Mouse (Mus musculus): ENCODE data around the gene Fbxw5. TPM values are rescaled to one million over a fixed set of nuclear protein-coding genes. Genes with fewer than 3 reads are reported as not detected.
A peak's percentile ranks its signal among the peaks of the same experiment; 100 is the strongest.

The Fbxw5 gene
- polyA plus RNA-seq, 1 experiment from 2014 or later = 94.6 TPM

DNA sequence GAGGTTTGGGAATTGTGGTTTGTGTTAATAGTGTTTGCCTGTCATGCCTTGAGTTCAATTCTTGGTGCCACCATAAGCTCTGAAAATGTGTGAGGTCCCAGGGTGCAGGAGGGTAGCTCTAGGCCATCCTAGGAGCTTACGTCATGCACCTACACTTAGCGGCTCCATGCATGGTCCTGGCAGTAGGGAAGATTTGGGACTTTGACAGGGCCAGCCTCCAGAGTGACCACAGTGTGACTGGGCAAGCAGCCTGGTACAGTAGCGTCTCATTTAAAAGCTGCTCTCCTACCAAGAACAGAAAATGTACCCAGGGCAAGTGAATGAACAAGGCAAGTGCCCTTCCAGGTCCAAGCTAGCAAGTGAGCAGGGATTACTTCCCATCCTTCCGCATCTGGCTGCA is 5.3 kb downstream of the Fbxw5 start:
- H3K27ac ChIP-seq = no peak overlapping the region
- H3K4me3 ChIP-seq = no peak overlapping the region
- no peaks in the 10 kb centered on the region for H3K9me3 ChIP-seq (replicated peaks)
- peaks cover 15% of the 10 kb centered on the region for H3K4me1 ChIP-seq
- peaks cover 41% of the 10 kb centered on the region for H3K36me3 ChIP-seq
- H3K27me3 ChIP-seq (ENCODE audit: low read depth, poor library complexity, severe bottlenecking) = no peaks in the 10 kb centered on the region
- no peak for DNase-seq (ENCODE audit: low spot score)
- 98% methylated on average over 4 of the region's 4 CpGs for WGBS

- no peak for DNase-seq (ENCODE audit: low spot score)
- H3K27me3 ChIP-seq (ENCODE audit: low read depth, poor library complexity, severe bottlenecking) = no peaks in the 10 kb centered on the region
- WGBS = 29% methylated on average over 5 of the region's 5 CpGs
- no peak overlapping the region for H3K27ac ChIP-seq
- H3K4me3 ChIP-seq = no peak overlapping the region
- peaks cover 41% of the 10 kb centered on the region for H3K36me3 ChIP-seq
- H3K9me3 ChIP-seq (replicated peaks) = no peaks in the 10 kb centered on the region
- H3K4me1 ChIP-seq = peaks cover 5% of the 10 kb centered on the region
Observed at GRCm38 (mm10) chr2:25506964-25507363, 6.4 kb downstream of the Fbxw5 start.

DNA sequence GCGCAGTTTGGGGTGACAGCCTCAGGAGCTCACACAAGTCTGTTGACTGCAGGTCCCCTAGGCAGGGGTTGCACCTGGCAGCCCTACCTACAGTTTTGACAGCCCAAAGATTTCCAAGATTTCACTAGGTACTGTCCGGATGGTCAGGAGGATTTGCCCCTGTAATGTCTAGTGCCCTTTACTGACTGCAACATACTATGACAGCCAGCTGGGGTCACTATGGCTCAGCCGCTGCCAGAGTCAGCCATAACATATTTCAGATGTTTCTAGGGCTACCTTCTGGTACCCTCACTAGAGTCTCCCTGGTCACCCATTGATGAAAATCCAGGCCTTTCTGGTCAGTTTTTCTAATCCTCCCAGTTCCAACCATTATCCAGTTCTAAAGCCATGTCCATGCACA is 9.4 kb downstream of the Fbxw5 start:
- no peak overlapping the region for H3K4me3 ChIP-seq
- DNase-seq (ENCODE audit: low spot score) = no peak
- WGBS = 75% methylated on average over 3 of the region's 3 CpGs
- H3K36me3 ChIP-seq = peaks cover 14% of the 10 kb centered on the region
- H3K4me1 ChIP-seq = 0 out of 2 replicates have a peak, but pooled peaks cover 3% of the 10 kb centered on the region
- H3K27me3 ChIP-seq (ENCODE audit: low read depth, poor library complexity, severe bottlenecking) = no peaks in the 10 kb centered on the region
- H3K9me3 ChIP-seq (replicated peaks) = no peaks in the 10 kb centered on the region
- H3K27ac ChIP-seq = no peak overlapping the region

DNA sequence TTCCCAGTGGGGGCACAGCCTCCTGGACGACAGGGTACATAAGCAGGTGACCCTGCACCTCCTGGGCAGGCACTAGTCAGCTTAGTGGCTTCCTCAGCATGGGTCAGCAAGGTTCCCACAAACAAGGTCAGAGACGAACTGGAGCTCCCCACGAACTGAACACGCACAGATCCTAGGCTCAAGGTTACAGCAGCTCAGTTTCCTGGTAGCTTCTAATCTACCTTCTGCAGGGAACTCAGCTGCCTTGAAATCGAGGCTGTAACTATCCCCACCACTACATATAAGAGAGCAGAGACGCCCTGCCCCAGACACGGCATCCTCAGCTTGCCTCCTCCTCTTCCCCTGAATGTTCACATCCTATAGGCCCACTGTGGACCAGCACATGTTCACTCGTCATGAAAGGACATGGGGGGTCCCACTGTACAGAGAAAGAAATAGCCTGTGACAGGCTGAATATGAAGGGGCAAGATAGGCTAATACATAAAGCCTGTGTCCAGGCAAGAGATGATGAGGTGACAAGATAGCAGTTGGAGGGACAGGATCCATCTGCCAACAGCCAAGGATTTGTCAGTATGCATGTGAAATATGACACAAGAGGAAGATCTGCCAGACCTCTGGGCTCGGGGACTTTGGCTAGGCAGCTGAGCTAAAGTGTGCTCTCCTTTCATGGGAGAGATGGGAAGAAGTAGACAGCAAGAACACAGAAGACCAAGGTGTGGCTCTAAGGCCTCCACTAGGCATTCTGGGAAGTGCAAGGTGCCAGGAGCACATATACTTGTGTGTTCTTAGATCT is 26.2 kb downstream of the Fbxw5 start:
- H3K9me3 ChIP-seq (replicated peaks) = no peaks in the 10 kb centered on the region
- H3K4me1 ChIP-seq = no peaks in the 10 kb centered on the region
- H3K27me3 ChIP-seq (ENCODE audit: low read depth, poor library complexity, severe bottlenecking) = no peaks in the 10 kb centered on the region
- 89% methylated on average over 9 of the region's 9 CpGs for WGBS
- DNase-seq (ENCODE audit: low spot score) = no peak
- H3K36me3 ChIP-seq = peaks cover 98% of the 10 kb centered on the region
- H3K4me3 ChIP-seq = no peak overlapping the region
- H3K27ac ChIP-seq = no peak overlapping the region

- WGBS = 95% methylated on average over 2 of the region's 2 CpGs
- Histone ChIP-seq H3K36me3 (peaks cover 97% of the 10 kb centered on the region), H3K27ac (no peak overlapping the region), H3K4me1 (no peaks in the 10 kb centered on the region), H3K4me3 (no peak overlapping the region), H3K9me3 (replicated peaks) (no peaks in the 10 kb centered on the region), H3K27me3 (ENCODE audit: low read depth, poor library complexity, severe bottlenecking) (no peaks in the 10 kb centered on the region)
- no peak for DNase-seq (ENCODE audit: low spot score)
Observed at GRCm38 (mm10) chr2:25533707-25534106, 33.2 kb downstream of the Fbxw5 start.

DNA sequence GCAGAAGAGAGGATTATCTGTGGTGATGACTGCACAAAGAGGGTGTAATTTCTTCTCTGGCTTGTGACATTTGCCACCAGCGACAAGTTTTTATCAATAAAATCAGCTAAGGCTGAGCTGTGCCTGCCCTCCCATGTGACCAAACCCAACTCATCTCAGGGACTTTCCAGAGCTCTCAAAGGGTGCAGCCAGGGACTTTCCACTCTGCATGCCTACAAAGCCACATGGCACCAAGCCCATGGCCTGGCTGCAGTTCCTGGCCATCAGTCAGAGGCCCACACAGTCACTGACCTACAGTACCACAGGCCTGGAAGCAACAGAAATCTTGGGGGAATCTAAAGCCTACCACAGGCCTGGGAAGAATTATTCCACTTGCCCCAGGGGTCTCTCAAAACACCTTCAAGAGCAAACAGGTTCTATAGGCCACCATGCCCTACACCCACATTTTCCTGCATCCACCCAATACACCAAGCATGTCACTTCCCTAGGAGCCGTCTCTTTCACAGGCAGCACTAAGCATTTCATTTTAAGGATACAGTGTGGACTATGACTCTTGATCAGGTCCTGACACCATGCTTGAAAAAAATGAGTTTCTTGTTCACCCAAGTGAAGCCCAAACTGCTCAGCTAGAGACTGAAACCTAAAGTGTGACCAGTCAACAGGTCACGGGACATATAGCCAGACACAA is 33.8 kb downstream of the Fbxw5 start:
- no peak overlapping the region for H3K4me3 ChIP-seq
- no peak for DNase-seq (ENCODE audit: low spot score)
- H3K27me3 ChIP-seq (ENCODE audit: low read depth, poor library complexity, severe bottlenecking) = no peaks in the 10 kb centered on the region
- H3K4me1 ChIP-seq = no peaks in the 10 kb centered on the region
- H3K36me3 ChIP-seq = peaks cover 96% of the 10 kb centered on the region
- WGBS = 90% methylated on average over 3 of the region's 3 CpGs
- H3K9me3 ChIP-seq (replicated peaks) = no peaks in the 10 kb centered on the region
- no peak overlapping the region for H3K27ac ChIP-seq

GRCm38 (mm10) chr2:25534866-25535182 is 34.3 kb downstream of the Fbxw5 start:
- 92% methylated on average over 2 of the region's 2 CpGs for WGBS
- no peaks in the 10 kb centered on the region for H3K9me3 ChIP-seq (replicated peaks)
- H3K4me3 ChIP-seq = no peak overlapping the region
- peaks cover 96% of the 10 kb centered on the region for H3K36me3 ChIP-seq
- DNase-seq (ENCODE audit: low spot score) = no peak
- H3K27me3 ChIP-seq (ENCODE audit: low read depth, poor library complexity, severe bottlenecking) = no peaks in the 10 kb centered on the region
- H3K27ac ChIP-seq = no peak overlapping the region
- no peaks in the 10 kb centered on the region for H3K4me1 ChIP-seq

DNA sequence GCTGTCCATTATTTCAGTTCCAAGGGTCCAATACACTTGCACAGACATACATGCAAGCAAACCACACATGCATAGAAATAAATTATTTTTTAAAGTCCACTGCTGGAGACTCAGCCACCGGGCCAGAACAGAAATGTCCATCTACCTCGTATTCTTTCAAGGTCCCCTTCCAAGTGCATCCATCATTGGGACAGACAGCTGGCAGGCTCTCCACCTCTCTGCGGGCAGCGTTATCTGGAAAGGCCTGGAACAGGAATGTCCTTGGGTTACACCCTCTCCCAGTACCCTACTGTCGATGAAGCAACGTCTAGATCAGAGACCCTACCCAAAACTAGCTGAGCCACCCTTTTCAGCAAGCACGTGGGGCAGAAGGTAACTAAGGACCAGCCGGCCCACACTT is 36.0 kb downstream of the Fbxw5 start:
- no peak for DNase-seq (ENCODE audit: low spot score)
- Histone ChIP-seq H3K4me1 (0 out of 2 replicates have a peak, but pooled peaks cover 2% of the 10 kb centered on the region), H3K27ac (no peak overlapping the region), H3K9me3 (replicated peaks) (no peaks in the 10 kb centered on the region), H3K4me3 (no peak overlapping the region), H3K36me3 (peaks cover 86% of the 10 kb centered on the region), H3K27me3 (ENCODE audit: low read depth, poor library complexity, severe bottlenecking) (no peaks in the 10 kb centered on the region)
- WGBS = 91% methylated on average over 8 of the region's 8 CpGs

DNA sequence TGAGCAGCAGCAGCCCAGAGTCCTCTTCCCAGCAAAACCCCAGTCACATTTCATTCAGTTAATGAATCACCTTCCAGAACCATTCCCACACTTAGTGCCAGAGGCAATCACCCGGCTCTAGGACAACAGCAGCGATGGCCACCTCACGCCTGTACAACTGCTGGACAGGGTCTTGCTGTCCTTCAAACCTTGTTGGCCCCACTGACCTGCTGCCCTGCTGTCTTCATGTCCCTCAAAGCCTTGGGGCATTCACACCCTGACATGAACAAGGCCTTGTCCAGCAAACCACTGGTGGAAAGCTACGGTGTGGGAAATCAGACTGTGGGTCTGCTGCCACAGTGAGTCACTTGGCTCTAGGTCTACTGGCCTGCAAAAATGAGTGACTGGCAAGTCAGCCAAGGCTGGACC is 40.0 kb downstream of the Fbxw5 start:
- Histone ChIP-seq H3K27me3 (ENCODE audit: low read depth, poor library complexity, severe bottlenecking) (no peaks in the 10 kb centered on the region), H3K4me3 (no peak overlapping the region), H3K4me1 (peaks cover 16% of the 10 kb centered on the region), H3K27ac (no peak overlapping the region), H3K36me3 (peaks cover 59% of the 10 kb centered on the region), H3K9me3 (replicated peaks) (no peaks in the 10 kb centered on the region)
- 97% methylated on average over 4 of the region's 4 CpGs for WGBS
- no peak for DNase-seq (ENCODE audit: low spot score)

DNA sequence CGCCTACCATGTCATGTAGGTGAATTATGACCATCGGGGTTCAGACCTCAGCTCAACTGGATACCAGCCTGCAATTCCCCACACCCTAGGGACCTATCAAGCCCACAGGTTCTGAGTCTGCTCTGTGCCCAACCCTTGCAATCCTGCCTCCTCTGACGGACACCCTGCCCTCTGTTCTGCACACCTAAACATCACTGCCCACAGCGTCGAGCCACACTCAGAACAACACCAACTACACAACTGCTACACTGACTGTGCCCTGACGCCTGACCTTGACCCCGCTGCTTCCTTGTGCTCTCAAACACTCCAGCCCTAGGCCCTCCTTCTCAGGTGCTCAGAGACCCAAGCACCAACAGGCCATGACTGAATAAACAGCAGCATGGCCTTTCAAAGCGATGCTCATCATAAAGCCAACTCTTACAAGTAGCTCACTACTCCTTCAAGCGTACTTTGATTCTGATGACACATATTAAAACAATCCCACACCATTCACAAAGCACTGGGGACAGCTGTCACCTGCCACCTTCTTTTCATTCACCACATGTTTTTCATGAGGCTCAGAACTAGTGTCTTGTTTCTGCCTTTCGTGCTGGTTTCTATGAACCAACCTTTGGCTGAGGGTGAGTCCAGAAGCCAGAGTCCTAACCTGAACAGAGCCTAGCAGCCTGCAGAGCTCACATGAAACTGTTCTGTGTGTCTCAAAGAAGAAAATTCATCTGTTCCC is 41.3 kb downstream of the Fbxw5 start:
- Histone ChIP-seq H3K36me3 (peaks cover 47% of the 10 kb centered on the region), H3K9me3 (replicated peaks) (no peaks in the 10 kb centered on the region), H3K4me1 (peaks cover 22% of the 10 kb centered on the region), H3K4me3 (no peak overlapping the region), H3K27me3 (ENCODE audit: low read depth, poor library complexity, severe bottlenecking) (no peaks in the 10 kb centered on the region), H3K27ac (no peak overlapping the region)
- no peak for DNase-seq (ENCODE audit: low spot score)
- 81% methylated on average over 10 of the region's 10 CpGs for WGBS

DNA sequence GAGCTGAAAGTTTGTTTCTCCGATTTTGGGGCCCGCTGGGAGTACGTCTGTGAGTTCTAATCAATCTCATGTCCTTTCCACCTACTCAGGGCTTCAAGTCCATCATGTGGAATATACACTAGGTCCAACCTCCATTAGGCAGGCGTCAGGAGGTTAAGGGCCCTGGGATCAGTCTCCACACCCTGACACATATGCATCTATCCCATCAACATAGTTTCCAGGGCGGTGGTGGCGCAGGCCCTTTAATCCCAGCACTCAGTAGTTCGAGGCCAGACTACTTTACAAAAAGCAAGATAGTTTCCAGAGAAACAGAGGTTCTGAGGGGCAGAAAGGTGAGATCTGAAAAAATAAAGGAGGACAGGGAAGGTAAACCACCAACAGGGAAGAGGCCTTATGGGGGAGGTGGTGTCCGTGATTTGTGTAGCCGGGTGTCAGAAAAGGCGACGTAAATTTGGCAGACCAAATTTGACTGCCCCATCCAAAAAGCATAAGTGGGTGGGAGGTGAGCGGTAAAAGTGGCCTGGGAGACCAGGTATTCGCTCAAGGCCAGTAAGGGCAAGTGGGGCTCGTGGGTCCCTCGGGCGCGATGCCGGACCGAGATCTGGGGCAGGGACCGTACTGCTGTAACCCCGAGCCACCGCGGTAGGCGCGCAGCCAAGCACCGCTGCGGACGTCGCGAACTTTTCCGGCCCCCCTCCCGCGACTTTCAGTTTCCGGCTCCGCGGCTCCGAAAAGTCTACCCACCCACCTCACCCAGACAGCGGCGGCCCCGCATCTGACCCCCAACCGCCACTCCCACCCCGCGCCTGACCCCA is 45.7 kb downstream of the Fbxw5 start:
- no peaks in the 10 kb centered on the region for H3K9me3 ChIP-seq (replicated peaks)
- WGBS = 9% methylated on average over 43 of the region's 43 CpGs
- no peak for DNase-seq (ENCODE audit: low spot score)
- H3K27ac ChIP-seq = peak overlapping the region; percentile 93
- peak overlapping the region; percentile 78 for H3K4me3 ChIP-seq
- H3K36me3 ChIP-seq = peaks cover 12% of the 10 kb centered on the region
- H3K27me3 ChIP-seq (ENCODE audit: low read depth, poor library complexity, severe bottlenecking) = no peaks in the 10 kb centered on the region
- H3K4me1 ChIP-seq = peaks cover 23% of the 10 kb centered on the region

DNA sequence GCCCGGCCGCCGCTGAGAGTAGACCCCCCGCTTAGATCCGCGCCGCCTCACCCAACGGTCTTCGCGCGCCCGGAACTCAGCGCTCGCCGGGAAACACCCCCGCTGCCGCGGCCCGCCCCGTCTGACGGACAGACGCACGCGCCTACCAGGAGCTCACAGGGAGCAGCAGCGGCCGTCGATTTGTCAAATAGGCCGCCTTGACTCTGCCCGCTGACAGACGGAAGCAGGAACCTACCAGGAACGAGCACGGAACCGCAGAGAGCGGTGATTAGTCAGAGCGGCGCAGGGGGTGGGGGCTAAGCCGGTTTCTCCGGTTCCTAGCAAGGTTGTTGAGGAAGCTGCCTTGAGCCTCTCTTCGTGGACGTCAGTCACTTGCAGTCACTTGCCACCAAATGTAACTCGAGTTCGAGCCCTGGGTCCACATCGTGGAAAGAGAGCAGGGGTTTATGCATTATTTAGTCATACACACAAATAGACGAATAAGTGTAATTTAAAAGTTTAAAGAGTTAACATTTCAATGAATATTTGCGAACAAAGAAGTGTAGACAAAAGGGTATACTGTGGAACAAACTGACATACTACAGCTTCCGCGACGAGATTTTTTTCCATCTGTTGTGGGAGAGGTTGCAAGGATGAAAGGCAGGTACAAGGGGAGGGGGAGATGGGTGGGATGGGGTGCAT is 46.4 kb downstream of the Fbxw5 start, which contains the start of gene Traf2:
Gene Traf2, minus strand, starts transcription at position 130 of the 681 bp plus-strand sequence.
- peaks cover 23% of the 10 kb centered on the region for H3K4me1 ChIP-seq
- peak within 1 kb of the TSS; percentile 78 for H3K4me3 ChIP-seq
- H3K27me3 ChIP-seq (ENCODE audit: low read depth, poor library complexity, severe bottlenecking) = no peaks in the 10 kb centered on the region
- DNase-seq (ENCODE audit: low spot score) = peak; percentile 96
- peak within 1 kb of the TSS; percentile 93 for H3K27ac ChIP-seq
- WGBS = 4% methylated on average over 48 of the region's 48 CpGs
- no peaks in the 10 kb centered on the region for H3K9me3 ChIP-seq (replicated peaks)
- peaks cover 12% of the 10 kb centered on the region for H3K36me3 ChIP-seq
